Mouse (Mus musculus): ENCODE results near the gene Fam219a.

- TF ChIP-seq CTCF (IDR thresholded peaks at IDR 0.05; ENCODE audit: low read depth, low read length) (no peak), POLR2A (IDR thresholded peaks at IDR 0.05; ENCODE audit: insufficient read depth, low read length) (no peak), EP300 (IDR thresholded peaks at IDR 0.05; ENCODE audit: insufficient read depth, low read depth, low read length) (no peak)
Measured at GRCm38 (mm10) chr4:41545985-41546384, 23.4 kb downstream of the Fam219a start.

Measured in ES-Bruce4 (cell line).